Mouse (Mus musculus) ES-Bruce4 (cell line): ENCODE measurements at regions not wholly inside any gene's neighbourhood (a gene's known extent, or its start where the extent isn't known, plus 50 kb on each side); places are given as distances from the start of the nearest gene placed in this dataset.

Source experiments
- H3K27ac ChIP-seq: 2 replicates; pipeline ENCODE4 v1.5.1; 2012; ENCODE audit warnings: low read length, inconsistent platforms; ENCODE audit not compliant: insufficient read depth
- H3K27me3 ChIP-seq: 2 replicates; pipeline ENCODE4 v1.6.1; 2012; ENCODE audit warnings: mild to moderate bottlenecking, low read length, inconsistent platforms; ENCODE audit not compliant: control insufficient read depth, poor library complexity, insufficient read depth, severe bottlenecking
- H3K36me3 ChIP-seq: 2 replicates; pipeline ENCODE4 v1.6.1; 2012; ENCODE audit warnings: inconsistent platforms, mild to moderate bottlenecking, low read length, moderate library complexity; ENCODE audit not compliant: control insufficient read depth, poor library complexity, insufficient read depth, severe bottlenecking
- H3K4me1 ChIP-seq: one replicate; pipeline ENCODE4 v1.8.1; 2011; ENCODE audit warnings: low read length; ENCODE audit not compliant: control insufficient read depth, insufficient read depth
- H3K4me3 ChIP-seq: 2 replicates; pipeline ENCODE4 v1.5.1; 2011; ENCODE audit warnings: low read depth, mild to moderate bottlenecking, low read length
- H3K9ac ChIP-seq: 2 replicates; pipeline ENCODE4 v1.6.1; 2012; ENCODE audit warnings: low read depth, mild to moderate bottlenecking, inconsistent platforms; ENCODE audit not compliant: poor library complexity, severe bottlenecking
- H3K9me3 ChIP-seq: replicated peaks from 2 replicates; pipeline ENCODE4 v1.6.1; 2012; ENCODE audit warnings: mild to moderate bottlenecking, low read length, inconsistent platforms; ENCODE audit not compliant: control insufficient read depth, poor library complexity, insufficient read depth, severe bottlenecking
- CTCF ChIP-seq: IDR thresholded peaks from one replicate; pipeline ENCODE4 v1.8.1; 2011; ENCODE audit warnings: low read depth, low read length
- EP300 ChIP-seq: IDR thresholded peaks from 2 replicates; pipeline ENCODE4 v1.6.1; 2011; ENCODE audit warnings: low read depth, low read length; ENCODE audit not compliant: insufficient read depth
- POLR2A ChIP-seq: IDR thresholded peaks from one replicate; pipeline ENCODE4 v1.8.1; 2011; ENCODE audit warnings: low read length; ENCODE audit not compliant: insufficient read depth

DNA sequence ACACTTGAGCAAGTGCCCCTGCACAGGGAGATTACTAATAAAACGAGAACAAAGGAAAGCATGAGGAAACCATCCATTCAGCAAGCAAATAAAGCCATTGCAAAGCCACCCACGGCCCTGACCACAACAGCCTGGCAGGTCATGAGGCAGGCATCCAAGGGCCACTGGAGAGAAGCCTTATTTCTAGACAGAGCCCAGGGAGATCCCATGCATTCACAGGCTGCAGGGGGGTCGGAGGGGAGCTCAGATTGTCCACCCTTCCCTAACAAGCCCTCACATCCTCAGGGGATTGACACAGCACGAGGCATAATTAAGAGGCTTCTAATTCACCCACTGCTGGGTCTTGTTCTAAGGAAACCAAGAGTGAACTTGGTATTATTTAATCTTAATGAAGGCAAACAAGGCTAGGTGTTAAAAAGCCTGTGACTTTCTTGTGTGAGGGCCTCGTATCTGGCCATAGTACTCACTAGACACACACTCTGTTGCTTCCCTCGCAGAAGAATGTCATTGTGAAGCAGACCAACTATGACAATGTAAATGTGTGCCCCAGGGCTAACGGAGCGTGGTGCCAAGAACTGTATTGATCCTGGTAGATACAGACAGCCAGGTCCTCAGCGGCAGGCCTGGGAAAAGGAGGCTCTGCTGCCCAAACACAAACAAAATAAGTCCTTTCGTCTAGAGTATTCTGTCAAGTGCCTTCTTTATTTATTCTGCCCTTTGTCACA, 303.6 kb upstream of the Slc24a5 start:
- no peak overlapping the region for H3K4me3 ChIP-seq
- TF ChIP-seq POLR2A (no peak), EP300 (no peak), CTCF (no peak)
- H3K27me3 ChIP-seq, result no peaks in the 10 kb centered on the region
- H3K27ac ChIP-seq, result no peak overlapping the region
- H3K36me3 ChIP-seq, result no peaks in the 10 kb centered on the region
- H3K4me1 ChIP-seq, result no peaks in the 10 kb centered on the region
- H3K9ac ChIP-seq, result no peak overlapping the region
- no peaks in the 10 kb centered on the region for H3K9me3 ChIP-seq

DNA sequence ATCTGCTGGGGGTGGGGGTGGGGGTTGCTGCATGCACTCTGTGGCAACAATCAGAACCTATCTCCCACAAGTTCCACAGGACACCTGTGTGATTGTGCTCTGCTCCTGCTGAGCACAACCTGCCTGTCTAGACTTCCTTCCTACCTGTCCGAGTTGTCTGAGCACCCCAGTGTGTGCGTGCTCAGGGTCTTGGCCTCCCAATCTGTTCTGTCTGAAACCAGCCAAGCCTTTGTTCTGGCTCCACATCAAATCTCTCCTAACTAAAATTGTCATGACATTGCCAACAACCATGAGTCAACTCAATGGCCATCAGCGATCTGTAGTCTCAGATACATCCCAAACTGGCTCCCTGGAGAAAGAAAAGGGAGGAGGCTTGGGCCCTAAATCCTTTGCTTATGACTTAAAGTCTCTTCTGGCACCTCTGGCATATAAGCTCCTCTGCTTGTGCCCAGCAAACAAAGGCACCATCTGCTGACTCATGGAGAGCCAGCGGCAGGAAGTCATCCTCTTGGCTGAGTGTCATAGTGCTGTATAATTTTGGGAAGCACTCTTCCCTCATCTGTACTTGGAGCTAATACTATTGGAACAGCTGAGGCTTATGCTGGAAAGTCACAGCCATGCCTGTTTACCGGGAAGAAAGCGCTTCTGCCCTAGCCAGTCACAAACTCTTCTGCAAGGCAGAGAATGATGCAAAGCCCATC, 298.5 kb upstream of the Slc24a5 start:
- TF ChIP-seq EP300 (no peak), POLR2A (no peak), CTCF (no peak)
- H3K4me1 ChIP-seq, result no peaks in the 10 kb centered on the region
- no peaks in the 10 kb centered on the region for H3K36me3 ChIP-seq
- no peak overlapping the region for H3K4me3 ChIP-seq
- no peak overlapping the region for H3K9ac ChIP-seq
- no peak overlapping the region for H3K27ac ChIP-seq
- H3K27me3 ChIP-seq, result no peaks in the 10 kb centered on the region
- H3K9me3 ChIP-seq, result no peaks in the 10 kb centered on the region

- H3K9me3 ChIP-seq, result no peaks in the 10 kb centered on the region
- H3K9ac ChIP-seq, result no peak overlapping the region
- no peak overlapping the region for H3K27ac ChIP-seq
- H3K27me3 ChIP-seq, result no peaks in the 10 kb centered on the region
- H3K4me1 ChIP-seq, result no peaks in the 10 kb centered on the region
- H3K4me3 ChIP-seq, result no peak overlapping the region
- TF ChIP-seq EP300 (no peak), CTCF (no peak), POLR2A (no peak)
- no peaks in the 10 kb centered on the region for H3K36me3 ChIP-seq
Measured at GRCm38 (mm10) chr2:124770028-124770427, 297.9 kb upstream of the Slc24a5 start.

DNA sequence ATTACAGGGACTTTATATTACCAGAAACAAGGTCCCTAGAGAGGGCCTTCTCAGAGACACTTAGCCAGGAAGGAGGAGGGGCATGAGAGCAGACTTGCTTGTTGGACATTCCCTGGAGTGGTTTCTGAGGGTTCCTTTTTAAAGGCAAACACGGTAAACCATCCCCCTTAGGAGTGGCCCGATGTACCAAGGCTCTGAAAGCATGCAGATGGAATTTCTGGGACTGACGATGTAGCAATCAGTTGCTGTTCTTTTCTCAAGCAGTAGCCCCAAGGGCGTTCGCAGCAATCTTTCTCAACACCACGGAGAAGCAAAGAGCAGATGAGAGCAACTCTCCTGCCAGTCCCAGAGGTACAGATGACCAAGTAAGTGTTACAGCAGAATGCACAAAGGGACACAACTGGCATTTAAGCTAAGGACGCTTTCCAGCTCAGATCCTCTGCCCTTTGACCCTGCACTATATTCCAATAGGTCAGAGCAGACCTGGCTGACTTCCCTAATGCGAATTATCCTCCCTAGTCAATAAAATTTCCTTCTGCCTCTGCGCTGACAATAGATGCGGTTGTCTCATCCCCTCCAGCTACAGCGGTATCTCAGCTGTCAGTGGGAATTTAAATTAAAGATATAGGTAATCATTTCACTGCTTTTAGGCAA, 295.7 kb upstream of the Slc24a5 start:
- no peak overlapping the region for H3K9ac ChIP-seq

DNA sequence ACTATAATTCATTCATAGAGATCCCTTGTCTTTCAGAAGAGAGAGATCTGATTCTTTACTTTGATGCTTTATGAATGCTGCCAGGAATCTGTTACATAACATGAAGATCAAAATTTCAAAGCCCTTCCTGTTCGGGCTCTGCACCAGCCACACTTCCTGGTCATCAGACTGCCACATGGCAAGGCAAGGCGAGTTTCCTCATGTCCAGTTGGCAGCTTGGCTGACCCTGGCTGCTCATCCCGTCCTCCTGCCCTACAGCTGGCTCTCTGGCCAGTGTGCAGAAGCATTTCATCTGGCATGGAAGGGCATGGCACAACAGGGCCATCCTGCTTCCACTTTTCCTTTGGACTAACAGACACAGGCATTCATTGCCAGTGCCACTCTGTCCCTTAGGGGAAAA, 292.2 kb upstream of the Slc24a5 start:
- Histone ChIP-seq H3K9me3 (no peaks in the 10 kb centered on the region), H3K9ac (no peak overlapping the region), H3K4me1 (no peaks in the 10 kb centered on the region), H3K27me3 (no peaks in the 10 kb centered on the region), H3K4me3 (no peak overlapping the region), H3K36me3 (no peaks in the 10 kb centered on the region), H3K27ac (no peak overlapping the region)
- TF ChIP-seq CTCF (no peak), EP300 (no peak)

More for the DNA sequence above, 295.7 kb upstream of the Slc24a5 start:
- Histone ChIP-seq H3K27me3 (no peaks in the 10 kb centered on the region), H3K27ac (no peak overlapping the region), H3K4me3 (no peak overlapping the region), H3K9me3 (no peaks in the 10 kb centered on the region), H3K4me1 (no peaks in the 10 kb centered on the region), H3K36me3 (no peaks in the 10 kb centered on the region)
- TF ChIP-seq EP300, result no peak
- no peak for TF ChIP-seq CTCF
- no peak for TF ChIP-seq POLR2A

DNA sequence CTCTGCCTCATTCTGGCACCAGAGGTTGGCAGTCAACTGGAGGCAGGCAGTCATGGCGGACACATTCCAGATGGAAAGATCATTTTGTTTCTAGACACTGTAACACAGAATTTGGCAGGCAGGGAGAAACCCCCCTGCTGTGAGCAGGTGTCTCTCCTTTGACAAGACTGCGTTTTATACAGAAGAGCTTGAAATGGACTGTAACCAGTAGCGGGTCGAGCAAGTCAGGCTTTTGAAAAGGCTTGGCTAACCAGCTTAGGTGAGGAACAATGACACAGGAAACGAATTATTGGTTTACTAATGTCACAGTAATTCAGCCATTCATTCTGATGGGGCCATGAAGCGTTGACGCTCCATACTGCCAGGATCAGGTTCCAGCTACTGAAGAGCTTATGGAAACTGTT, 275.3 kb upstream of the Slc24a5 start:
- Histone ChIP-seq H3K9me3 (no peaks in the 10 kb centered on the region), H3K4me1 (no peaks in the 10 kb centered on the region)
- TF ChIP-seq POLR2A (no peak), EP300 (no peak), CTCF (no peak)

More for the DNA sequence above, 275.3 kb upstream of the Slc24a5 start:
- Histone ChIP-seq H3K27me3 (no peaks in the 10 kb centered on the region), H3K36me3 (no peaks in the 10 kb centered on the region), H3K9ac (no peak overlapping the region), H3K27ac (no peak overlapping the region), H3K4me3 (no peak overlapping the region)
